10 mouse cellular contexts compared by ENCODE assay signal in the genomic region with DNA sequence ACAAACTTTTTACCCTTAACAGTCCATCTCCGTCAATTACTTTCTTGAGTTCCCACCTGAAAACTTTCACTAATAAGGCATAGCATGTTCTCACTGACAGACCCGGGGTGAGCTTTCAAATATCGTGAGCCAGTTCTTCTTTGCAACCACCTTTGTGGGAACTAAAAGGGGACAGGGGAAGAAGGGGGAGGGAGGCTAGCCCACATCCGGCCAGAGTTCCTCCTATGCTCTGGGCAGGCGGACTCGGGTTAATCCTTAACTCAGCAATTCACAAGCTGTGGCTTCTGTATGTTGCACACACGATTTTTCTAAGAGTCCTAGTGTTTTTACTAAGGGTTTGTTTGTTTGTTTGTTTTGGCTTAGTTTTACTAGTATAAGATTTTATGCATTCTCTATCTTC. TPM values are rescaled to one million over a fixed set of nuclear protein-coding genes. Genes with fewer than 3 reads are reported as not detected.
DNase-seq lines count a peak whose midpoint lies in the region; ATAC-seq lines count a peak whose summit lies in the region.
"Had no signal": no experiment of that assay in that cellular context is flagged by ENCODE, and none has a peak within 500 bp of the region (broad histone marks: within the 10 kb centered on the region; RNA-seq: fewer than 3 reads in every experiment).

No protein-coding gene starts in this region.

- H3K9ac ChIP-seq in heart, embryonic 15.5 days, result no peak overlapping the region
- H3K9ac ChIP-seq in liver, embryonic 13.5 days, result no peak overlapping the region
- no peak overlapping the region for H3K9ac ChIP-seq in midbrain, embryonic 15.5 days
- no peak overlapping the region for H3K9ac ChIP-seq in hindbrain, embryonic 16.5 days (ENCODE audit: low read depth, low read length)
- H3K9ac ChIP-seq: embryonic facial prominence, embryonic 13.5 days; limb, embryonic 12.5 days had no signal

- H3K4me1 ChIP-seq in heart, embryonic 15.5 days (replicated peaks), result peaks cover 16% of the 10 kb centered on the region
- peaks cover 18% of the 10 kb centered on the region for H3K4me1 ChIP-seq in liver, embryonic 13.5 days (replicated peaks)
- H3K4me1 ChIP-seq in midbrain, embryonic 15.5 days, result no peaks in the 10 kb centered on the region
- no peaks in the 10 kb centered on the region for H3K4me1 ChIP-seq in hindbrain, embryonic 16.5 days (ENCODE audit: control insufficient read depth, insufficient read depth, low read depth, low read length)
- H3K4me1 ChIP-seq: embryonic facial prominence, embryonic 13.5 days; limb, embryonic 12.5 days had no signal

- no peak for ATAC-seq in heart, embryonic 15.5 days (replicated peaks; ENCODE audit: insufficient number of reproducible peaks, insufficient read depth, low FRiP score, low read depth)
- ATAC-seq in liver, embryonic 13.5 days (ENCODE audit: low read depth), result 0 out of 2 replicates have a peak, but pooled peaks have one; percentile 41
- no peak for ATAC-seq in midbrain, embryonic 15.5 days (replicated peaks)
- ATAC-seq in hindbrain, embryonic 16.5 days, result no peak

- 47% methylated on average over 7 of the region's 7 CpGs for WGBS in heart, embryonic 15.5 days
- WGBS in liver, embryonic 13.5 days (ENCODE audit: insufficient replicate concordance), result 12% methylated on average over 7 of the region's 7 CpGs
- WGBS in midbrain, embryonic 15.5 days, result 66% methylated on average over 7 of the region's 7 CpGs
- 58% methylated on average over 7 of the region's 7 CpGs for WGBS in hindbrain, embryonic 16.5 days

- H3K36me3 ChIP-seq in heart, embryonic 15.5 days, result no peaks in the 10 kb centered on the region
- no peaks in the 10 kb centered on the region for H3K36me3 ChIP-seq in liver, embryonic 13.5 days
- H3K36me3 ChIP-seq in midbrain, embryonic 15.5 days (replicated peaks), result no peaks in the 10 kb centered on the region
- H3K36me3 ChIP-seq in hindbrain, embryonic 16.5 days (ENCODE audit: control insufficient read depth, insufficient read depth, low read length), result no peaks in the 10 kb centered on the region
- H3K36me3 ChIP-seq: embryonic facial prominence, embryonic 13.5 days; limb, embryonic 12.5 days had no signal

- H3K4me3 ChIP-seq in heart, embryonic 15.5 days, result no peak overlapping the region
- no peak overlapping the region for H3K4me3 ChIP-seq in liver, embryonic 13.5 days (replicated peaks)
- H3K4me3 ChIP-seq in midbrain, embryonic 15.5 days, result no peak overlapping the region
- H3K4me3 ChIP-seq in hindbrain, embryonic 16.5 days (ENCODE audit: low read length), result no peak overlapping the region
- H3K4me3 ChIP-seq: embryonic facial prominence, embryonic 13.5 days; limb, embryonic 12.5 days had no signal

- peak; percentile 53 for DNase-seq in heart, adult 8-10 months (ENCODE audit: low spot score)
- DNase-seq in heart, postnatal 25 days (ENCODE audit: low spot score), result no peak
- DNase-seq in liver, embryonic 13.5 days, result no peak
- peak; percentile 62 to 77 for DNase-seq in thymus, adult 18-20 months
- DNase-seq in frontal cortex, postnatal 14 days (ENCODE audit: low spot score in 2 of 2), result no peak

- intact Hi-C loops in heart, postnatal 25 days (cut with DNase I), result no loop called here

- H3K27ac ChIP-seq in heart, embryonic 15.5 days, result peak overlapping the region; percentile 6; the same call in 1 of the 2 replicates
- H3K27ac ChIP-seq in liver, embryonic 13.5 days, result 0 out of 2 replicates have a peak overlapping the region, but pooled peaks have one; percentile 47
- H3K27ac ChIP-seq in midbrain, embryonic 15.5 days, result no peak overlapping the region
- no peak overlapping the region for H3K27ac ChIP-seq in hindbrain, embryonic 16.5 days (ENCODE audit: low read depth, low read length)
- H3K27ac ChIP-seq: embryonic facial prominence, embryonic 13.5 days; limb, embryonic 12.5 days had no signal

- no peaks in the 10 kb centered on the region for H3K9me3 ChIP-seq in heart, embryonic 15.5 days (replicated peaks)
- H3K9me3 ChIP-seq in liver, embryonic 13.5 days (replicated peaks), result no peaks in the 10 kb centered on the region
- no peaks in the 10 kb centered on the region for H3K9me3 ChIP-seq in midbrain, embryonic 15.5 days
- no peaks in the 10 kb centered on the region for H3K9me3 ChIP-seq in hindbrain, embryonic 16.5 days (ENCODE audit: control insufficient read depth, low read length)
- H3K9me3 ChIP-seq: embryonic facial prominence, embryonic 13.5 days; limb, embryonic 12.5 days had no signal

- no peak overlapping the region for H3K4me2 ChIP-seq in heart, embryonic 15.5 days
- H3K4me2 ChIP-seq in liver, embryonic 13.5 days, result no peak overlapping the region
- H3K4me2 ChIP-seq in midbrain, embryonic 15.5 days, result no peak overlapping the region
- no peak overlapping the region for H3K4me2 ChIP-seq in hindbrain, embryonic 16.5 days (ENCODE audit: low read length)
- H3K4me2 ChIP-seq: embryonic facial prominence, embryonic 13.5 days; limb, embryonic 12.5 days had no signal

- no peaks in the 10 kb centered on the region for H3K27me3 ChIP-seq in heart, embryonic 15.5 days
- no peaks in the 10 kb centered on the region for H3K27me3 ChIP-seq in liver, embryonic 13.5 days
- no peaks in the 10 kb centered on the region for H3K27me3 ChIP-seq in midbrain, embryonic 15.5 days (replicated peaks)
- no peaks in the 10 kb centered on the region for H3K27me3 ChIP-seq in hindbrain, embryonic 16.5 days (replicated peaks; ENCODE audit: control insufficient read depth, insufficient read depth, low read length)
- H3K27me3 ChIP-seq: embryonic facial prominence, embryonic 13.5 days; limb, embryonic 12.5 days had no signal

RNA-seq across cellular contexts. Expression of a gene that starts 24.9 kb away (rescaled TPM):
- 10 to 100 TPM; 10.8 to 11.6 (median 11.5) TPM for total RNA-seq in heart, adult 8-10 months (2022)
- 10 to 100 TPM in 1 of 2 experiments, 1 to 10 TPM in 1; 9.3 to 10.7 TPM for total RNA-seq in heart, postnatal 25 days (2021)
- 4.2 and 5.7 TPM in 2 replicates for polyA plus RNA-seq in heart, embryonic 15.5 days (2015; fragmentation: Nextera tagmentation; extraction: Ambion mirVana)
- polyA plus RNA-seq in liver, embryonic 13.5 days (2015; fragmentation: Nextera tagmentation; extraction: Ambion mirVana), result 2.6 and 3.8 TPM in 2 replicates
- 1.2 and 2.0 TPM in 2 replicates for polyA plus RNA-seq in midbrain, embryonic 15.5 days (2015; fragmentation: Nextera tagmentation; extraction: Ambion mirVana)
- 1.5 and 1.7 TPM in 2 replicates for polyA plus RNA-seq in hindbrain, embryonic 16.5 days (2015; fragmentation: Nextera tagmentation; extraction: Ambion mirVana)

RNA-seq across cellular contexts. Expression of a gene that starts 25.0 kb away (rescaled TPM):
- total RNA-seq in heart, adult 8-10 months (2022), result 10 to 100 TPM in 2 of 4 experiments, 1 to 10 TPM in 2; 8.5 to 10.9 (median 9.5) TPM
- 1 to 10 TPM; 6.4 TPM for total RNA-seq in heart, postnatal 25 days (2021)
- 6.4 and 10.1 TPM in 2 replicates for polyA plus RNA-seq in heart, embryonic 15.5 days (2015; fragmentation: Nextera tagmentation; extraction: Ambion mirVana)
- 6.4 and 7.7 TPM in 2 replicates for polyA plus RNA-seq in liver, embryonic 13.5 days (2015; fragmentation: Nextera tagmentation; extraction: Ambion mirVana)
- 1.3 and 1.9 TPM in 2 replicates for polyA plus RNA-seq in midbrain, embryonic 15.5 days (2015; fragmentation: Nextera tagmentation; extraction: Ambion mirVana)
- 2.3 and 2.4 TPM in 2 replicates for polyA plus RNA-seq in hindbrain, embryonic 16.5 days (2015; fragmentation: Nextera tagmentation; extraction: Ambion mirVana)

RNA-seq across cellular contexts. Expression of a gene that starts 50.3 kb away (rescaled TPM):
- not detected for total RNA-seq in heart, adult 8-10 months (2022)
- not detected for total RNA-seq in heart, postnatal 25 days (2021)
- not detected in 2 replicates for polyA plus RNA-seq in heart, embryonic 15.5 days (2015; fragmentation: Nextera tagmentation; extraction: Ambion mirVana)
- 0.21 and 0.36 TPM in 2 replicates for polyA plus RNA-seq in liver, embryonic 13.5 days (2015; fragmentation: Nextera tagmentation; extraction: Ambion mirVana)
- polyA plus RNA-seq in midbrain, embryonic 15.5 days (2015; fragmentation: Nextera tagmentation; extraction: Ambion mirVana), result not detected in 2 replicates
- polyA plus RNA-seq in hindbrain, embryonic 16.5 days (2015; fragmentation: Nextera tagmentation; extraction: Ambion mirVana), result 0.11 TPM in 1 of 2 replicates, not detected in the other
- polyA plus RNA-seq: embryonic facial prominence, embryonic 13.5 days; limb, embryonic 12.5 days had no signal

RNA-seq across cellular contexts. Expression of a gene that starts 52.9 kb away (rescaled TPM):
- 10 to 100 TPM; 45.6 to 62.3 (median 52.4) TPM for total RNA-seq in heart, adult 8-10 months (2022)
- 10 to 100 TPM; 46.2 to 50.7 TPM for total RNA-seq in heart, postnatal 25 days (2021)
- 99.6 and 102 TPM in 2 replicates for polyA plus RNA-seq in heart, embryonic 15.5 days (2015; fragmentation: Nextera tagmentation; extraction: Ambion mirVana)
- 134 and 138 TPM in 2 replicates for polyA plus RNA-seq in liver, embryonic 13.5 days (2015; fragmentation: Nextera tagmentation; extraction: Ambion mirVana)
- polyA plus RNA-seq in midbrain, embryonic 15.5 days (2015; fragmentation: Nextera tagmentation; extraction: Ambion mirVana), result 93.1 and 95.2 TPM in 2 replicates
- 90.2 and 92.1 TPM in 2 replicates for polyA plus RNA-seq in hindbrain, embryonic 16.5 days (2015; fragmentation: Nextera tagmentation; extraction: Ambion mirVana)

RNA-seq across cellular contexts. Expression of a gene that starts 56.0 kb away (rescaled TPM):
- total RNA-seq in heart, adult 8-10 months (2022), result 1 to 10 TPM; 8.8 to 9.6 (median 9.2) TPM
- total RNA-seq in heart, postnatal 25 days (2021), result 1 to 10 TPM; 8.5 to 8.9 TPM
- polyA plus RNA-seq in heart, embryonic 15.5 days (2015; fragmentation: Nextera tagmentation; extraction: Ambion mirVana), result 9.6 and 13.3 TPM in 2 replicates
- 15.5 and 16.0 TPM in 2 replicates for polyA plus RNA-seq in liver, embryonic 13.5 days (2015; fragmentation: Nextera tagmentation; extraction: Ambion mirVana)
- polyA plus RNA-seq in midbrain, embryonic 15.5 days (2015; fragmentation: Nextera tagmentation; extraction: Ambion mirVana), result 14.0 and 15.1 TPM in 2 replicates
- 12.5 and 13.4 TPM in 2 replicates for polyA plus RNA-seq in hindbrain, embryonic 16.5 days (2015; fragmentation: Nextera tagmentation; extraction: Ambion mirVana)

Comparison
In these comparisons a context has a peak if more than half of its experiments do, and no peak if none do; other contexts are left out.
1. DNase-seq: peak in heart, adult 8-10 months (single experiment) and thymus, adult 18-20 months (2 of 2); none in heart, postnatal 25 days (single experiment), liver, embryonic 13.5 days (single experiment) and frontal cortex, postnatal 14 days (0 of 2).
2. H3K27ac ChIP-seq: peak in heart, embryonic 15.5 days (single experiment) and liver, embryonic 13.5 days (single experiment); none in midbrain, embryonic 15.5 days (single experiment) and hindbrain, embryonic 16.5 days (single experiment).